Mouse (Mus musculus) hematopoietic stem cell, adult 5-6 weeks (primary cell): Measurements from ENCODE around the gene Ppard. TPM values are rescaled to one million over a fixed set of nuclear protein-coding genes. Genes with fewer than 3 reads are reported as not detected.
A peak's percentile ranks its signal among the peaks of the same experiment; 100 is the strongest.

Experiments used
- ATAC-seq, 2 experiments: fragments of 125-278 bp in 1 of 2; replicated peaks in 1 of 2; 2 replicates each; pipeline ENCODE4 v1.8.0; 2016 to 2017; ENCODE audit warnings: inconsistent platforms in 2 of 2, mild to moderate bottlenecking in 2 of 2, moderate number of reproducible peaks in 2 of 2, low read depth in 1 of 2, moderate TSS enrichment in 1 of 2; ENCODE audit not compliant: low FRiP score in 2 of 2, poor library complexity in 2 of 2, severe bottlenecking in 2 of 2, insufficient read depth in 1 of 2, low TSS enrichment in 1 of 2
- total RNA-seq: library from RNA; stranded (forward); fragments of 172-1452, 232-1000 nt; gene quantifications from 2 replicates; pipeline ENCODE4 v1.2.3, GENCODE M21; 2017

Gene Ppard
- total RNA-seq = 2.2 and 3.8 TPM in 2 replicates

- ATAC-seq = peak; percentile 92 to 94
These were observed at the start of gene Ppard for GRCm38 (mm10) chr17:28232475-28233060. Gene Ppard (plus strand): TSS chr17:28232700.

GRCm38 (mm10) chr17:28184971-28185638 is 47.4 kb upstream of the Ppard start:
- ATAC-seq = peak; percentile 22 to 47; a peak in 2 of 4 replicates

GRCm38 (mm10) chr17:28188313-28188712 is 44.2 kb upstream of the Ppard start:
- no peak for ATAC-seq

- ATAC-seq = no peak
These were observed 39.7 kb upstream of the Ppard start for GRCm38 (mm10) chr17:28192754-28193153.

- ATAC-seq = 0 out of 4 replicates have a peak, but pooled peaks of 1 of the 2 experiments have one; percentile 12
These were observed 38.9 kb upstream of the Ppard start for GRCm38 (mm10) chr17:28193559-28193958.

- ATAC-seq = no peak
These were observed 37.5 kb upstream of the Ppard start for GRCm38 (mm10) chr17:28195033-28195432.

- no peak for ATAC-seq
These were observed 34.9 kb upstream of the Ppard start for GRCm38 (mm10) chr17:28197646-28198045.

- ATAC-seq = no peak
These were observed 30.5 kb upstream of the Ppard start for GRCm38 (mm10) chr17:28201982-28202381.

- peak in 1 of 2 experiments; percentile 38; a peak in 2 of 4 replicates for ATAC-seq
These were observed 28.3 kb upstream of the Ppard start for GRCm38 (mm10) chr17:28204052-28204720.

GRCm38 (mm10) chr17:28205443-28205842 is 27.1 kb upstream of the Ppard start:
- no peak for ATAC-seq

GRCm38 (mm10) chr17:28207092-28207491 is 25.4 kb upstream of the Ppard start:
- no peak for ATAC-seq

- ATAC-seq = peak; percentile 68 to 81
These were observed 24.7 kb upstream of the Ppard start, which contains the start of gene Def6 for GRCm38 (mm10) chr17:28207591-28208313. Gene Def6 (plus strand): TSS chr17:28207778.

- no peak for ATAC-seq
These were observed 24.2 kb upstream of the Ppard start for GRCm38 (mm10) chr17:28208314-28208612.

- peak; percentile 12 to 35; a peak in 2 of 4 replicates for ATAC-seq
These were observed 22.9 kb upstream of the Ppard start for GRCm38 (mm10) chr17:28209457-28210110.

GRCm38 (mm10) chr17:28211921-28212341 is 20.6 kb upstream of the Ppard start:
- ATAC-seq = peak; percentile 23 to 40

GRCm38 (mm10) chr17:28212391-28212790 is 20.1 kb upstream of the Ppard start:
- ATAC-seq = no peak; a peak in 1 of 4 replicates

GRCm38 (mm10) chr17:28213236-28213635 is 19.3 kb upstream of the Ppard start:
- no peak for ATAC-seq
